Mouse (Mus musculus): Measurements from ENCODE around the gene Cyp4f18. TPM values are rescaled to one million over a fixed set of nuclear protein-coding genes. Genes with fewer than 3 reads are reported as not detected.

Cyp4f18 gene
- polyA plus RNA-seq, 1 experiment: 0.16 TPM

GRCm38 (mm10) chr8:71974211-71974610 is 35.2 kb downstream of the Cyp4f18 start:
- Histone ChIP-seq H3K4me2 (ENCODE audit: low read depth) (no peak overlapping the region), H3K4me3 (no peak overlapping the region), H3K79me2 (ENCODE audit: control insufficient read depth, insufficient read depth) (no peaks in the 10 kb centered on the region), H3ac (ENCODE audit: control insufficient read depth, insufficient read length) (no peak overlapping the region), H3K36me3 (ENCODE audit: control insufficient read depth, insufficient read depth) (no peaks in the 10 kb centered on the region), H3K27me3 (ENCODE audit: control insufficient read depth, insufficient read depth, insufficient read length) (no peaks in the 10 kb centered on the region)
- TF ChIP-seq TCF12 (IDR thresholded peaks at IDR 0.05; ENCODE audit: insufficient read depth, poor library complexity, severe bottlenecking): no peak
- TF ChIP-seq REST (IDR thresholded peaks at IDR 0.05; ENCODE audit: insufficient read depth, insufficient read length): no peak
- no peak for TF ChIP-seq MYOG (IDR thresholded peaks at IDR 0.05; ENCODE audit: control insufficient read depth in 1 of 3, insufficient read depth in 1 of 3, insufficient read length in 2 of 3, low read depth in 2 of 3)
- no peak for TF ChIP-seq E2F4 (IDR thresholded peaks at IDR 0.05; ENCODE audit: insufficient read depth)
- TF ChIP-seq MYOD1 (IDR thresholded peaks at IDR 0.05; ENCODE audit: control insufficient read depth in 1 of 3, insufficient read length in 2 of 3, low read depth in 2 of 3): no peak

- TF ChIP-seq MYOD1 (IDR thresholded peaks at IDR 0.05; ENCODE audit: control insufficient read depth in 1 of 3, insufficient read length in 2 of 3, low read depth in 2 of 3): no peak
- no peak for TF ChIP-seq POLR2AphosphoS2 (IDR thresholded peaks at IDR 0.05; ENCODE audit: insufficient read length, low read depth)
- no peak for TF ChIP-seq MAX (IDR thresholded peaks at IDR 0.05; ENCODE audit: low read depth)
- TF ChIP-seq TCF3 (IDR thresholded peaks at IDR 0.05; ENCODE audit: insufficient read length, low read depth): no peak
- no peak for TF ChIP-seq REST (IDR thresholded peaks at IDR 0.05; ENCODE audit: insufficient read depth, insufficient read length)
- TF ChIP-seq E2F4 (IDR thresholded peaks at IDR 0.05; ENCODE audit: insufficient read depth): no peak
- TF ChIP-seq USF1 (IDR thresholded peaks at IDR 0.05; ENCODE audit: low read depth): no peak
- TF ChIP-seq SRF (IDR thresholded peaks at IDR 0.05; ENCODE audit: control insufficient read depth, insufficient read length, low read depth): no peak
- no peak for TF ChIP-seq CEBPB (IDR thresholded peaks at IDR 0.05; ENCODE audit: insufficient read depth, poor library complexity, severe bottlenecking)
- no peak overlapping the region for H3K4me3 ChIP-seq
These were observed 37.5 kb downstream of the Cyp4f18 start for GRCm38 (mm10) chr8:71971945-71972344.

GRCm38 (mm10) chr8:71968636-71969035 is 40.8 kb downstream of the Cyp4f18 start:
- TF ChIP-seq MYOG (IDR thresholded peaks at IDR 0.05; ENCODE audit: control insufficient read depth in 1 of 3, insufficient read depth in 1 of 3, insufficient read length in 2 of 3, low read depth in 2 of 3) (no peak), TCF3 (IDR thresholded peaks at IDR 0.05; ENCODE audit: insufficient read length, low read depth) (no peak), POLR2AphosphoS2 (IDR thresholded peaks at IDR 0.05; ENCODE audit: insufficient read length, low read depth) (no peak), SRF (IDR thresholded peaks at IDR 0.05; ENCODE audit: control insufficient read depth, insufficient read length, low read depth) (no peak), CEBPB (IDR thresholded peaks at IDR 0.05; ENCODE audit: insufficient read depth, poor library complexity, severe bottlenecking) (0 out of 2 replicates have a peak, but pooled peaks have one; percentile 6)
- H3ac ChIP-seq (ENCODE audit: control insufficient read depth, insufficient read length): no peak overlapping the region
- H3K4me2 ChIP-seq (ENCODE audit: low read depth): no peak overlapping the region
- H3K27me3 ChIP-seq (ENCODE audit: control insufficient read depth, insufficient read depth, insufficient read length): no peaks in the 10 kb centered on the region
- H3K79me2 ChIP-seq (ENCODE audit: control insufficient read depth, insufficient read depth): no peaks in the 10 kb centered on the region
- H3K4me3 ChIP-seq: no peak overlapping the region
- H3K36me3 ChIP-seq (ENCODE audit: control insufficient read depth, insufficient read depth): peaks cover 29% of the 10 kb centered on the region

More at GRCm38 (mm10) chr8:71971945-71972344, 37.5 kb downstream of the Cyp4f18 start:
- Histone ChIP-seq H3K27me3 (ENCODE audit: control insufficient read depth, insufficient read depth, insufficient read length) (no peaks in the 10 kb centered on the region), H3ac (ENCODE audit: control insufficient read depth, insufficient read length) (no peak overlapping the region), H3K4me2 (ENCODE audit: low read depth) (no peak overlapping the region), H3K79me2 (ENCODE audit: control insufficient read depth, insufficient read depth) (no peaks in the 10 kb centered on the region), H3K36me3 (ENCODE audit: control insufficient read depth, insufficient read depth) (peaks cover 13% of the 10 kb centered on the region)

GRCm38 (mm10) chr8:71968100-71968499 is 41.3 kb downstream of the Cyp4f18 start:
- Histone ChIP-seq H3K4me2 (ENCODE audit: low read depth) (no peak overlapping the region), H3K4me3 (no peak overlapping the region), H3K27me3 (ENCODE audit: control insufficient read depth, insufficient read depth, insufficient read length) (no peaks in the 10 kb centered on the region), H3ac (ENCODE audit: control insufficient read depth, insufficient read length) (no peak overlapping the region), H3K79me2 (ENCODE audit: control insufficient read depth, insufficient read depth) (no peaks in the 10 kb centered on the region), H3K36me3 (ENCODE audit: control insufficient read depth, insufficient read depth) (peaks cover 29% of the 10 kb centered on the region)
- no peak for TF ChIP-seq TCF12 (IDR thresholded peaks at IDR 0.05; ENCODE audit: insufficient read depth, poor library complexity, severe bottlenecking)
- no peak for TF ChIP-seq MAX (IDR thresholded peaks at IDR 0.05; ENCODE audit: low read depth)
- TF ChIP-seq TCF3 (IDR thresholded peaks at IDR 0.05; ENCODE audit: insufficient read length, low read depth): no peak
- TF ChIP-seq REST (IDR thresholded peaks at IDR 0.05; ENCODE audit: insufficient read depth, insufficient read length): no peak
- no peak for TF ChIP-seq CEBPB (IDR thresholded peaks at IDR 0.05; ENCODE audit: insufficient read depth, poor library complexity, severe bottlenecking)
- TF ChIP-seq SRF (IDR thresholded peaks at IDR 0.05; ENCODE audit: control insufficient read depth, insufficient read length, low read depth): no peak

- Histone ChIP-seq H3K36me3 (ENCODE audit: control insufficient read depth, insufficient read depth) (peaks cover 29% of the 10 kb centered on the region), H3ac (ENCODE audit: control insufficient read depth, insufficient read length) (no peak overlapping the region), H3K27me3 (ENCODE audit: control insufficient read depth, insufficient read depth, insufficient read length) (no peaks in the 10 kb centered on the region), H3K4me3 (no peak overlapping the region), H3K4me2 (ENCODE audit: low read depth) (no peak overlapping the region), H3K79me2 (ENCODE audit: control insufficient read depth, insufficient read depth) (peaks cover 7% of the 10 kb centered on the region)
- TF ChIP-seq USF1 (IDR thresholded peaks at IDR 0.05; ENCODE audit: low read depth): no peak
- TF ChIP-seq E2F4 (IDR thresholded peaks at IDR 0.05; ENCODE audit: insufficient read depth): no peak
These were observed 42.2 kb downstream of the Cyp4f18 start for GRCm38 (mm10) chr8:71967261-71967660.

- Histone ChIP-seq H3K27me3 (ENCODE audit: control insufficient read depth, insufficient read depth, insufficient read length) (no peaks in the 10 kb centered on the region), H3K36me3 (ENCODE audit: control insufficient read depth, insufficient read depth) (peaks cover 29% of the 10 kb centered on the region), H3K4me3 (no peak overlapping the region), H3K79me2 (ENCODE audit: control insufficient read depth, insufficient read depth) (peaks cover 10% of the 10 kb centered on the region), H3K4me2 (ENCODE audit: low read depth) (no peak overlapping the region), H3ac (ENCODE audit: control insufficient read depth, insufficient read length) (no peak overlapping the region)
- TF ChIP-seq CEBPB (IDR thresholded peaks at IDR 0.05; ENCODE audit: insufficient read depth, poor library complexity, severe bottlenecking) (no peak), TCF12 (IDR thresholded peaks at IDR 0.05; ENCODE audit: insufficient read depth, poor library complexity, severe bottlenecking) (no peak), POLR2AphosphoS2 (IDR thresholded peaks at IDR 0.05; ENCODE audit: insufficient read length, low read depth) (no peak), E2F4 (IDR thresholded peaks at IDR 0.05; ENCODE audit: insufficient read depth) (no peak), REST (IDR thresholded peaks at IDR 0.05; ENCODE audit: insufficient read depth, insufficient read length) (no peak), MYOG (IDR thresholded peaks at IDR 0.05; ENCODE audit: control insufficient read depth in 1 of 3, insufficient read depth in 1 of 3, insufficient read length in 2 of 3, low read depth in 2 of 3) (no peak), USF1 (IDR thresholded peaks at IDR 0.05; ENCODE audit: low read depth) (no peak), MAX (IDR thresholded peaks at IDR 0.05; ENCODE audit: low read depth) (no peak), MYOD1 (IDR thresholded peaks at IDR 0.05; ENCODE audit: control insufficient read depth in 1 of 3, insufficient read length in 2 of 3, low read depth in 2 of 3) (no peak), TCF3 (IDR thresholded peaks at IDR 0.05; ENCODE audit: insufficient read length, low read depth) (no peak), SRF (IDR thresholded peaks at IDR 0.05; ENCODE audit: control insufficient read depth, insufficient read length, low read depth) (no peak), POLR2A (IDR thresholded peaks at IDR 0.05; ENCODE audit: insufficient read length, low read depth) (no peak)
These were observed 43.0 kb downstream of the Cyp4f18 start for GRCm38 (mm10) chr8:71966411-71966810.

Measured in myocyte (in vitro differentiated cells).